Comparison of ENCODE assay signal across 8 mouse cellular contexts in the genomic region with DNA sequence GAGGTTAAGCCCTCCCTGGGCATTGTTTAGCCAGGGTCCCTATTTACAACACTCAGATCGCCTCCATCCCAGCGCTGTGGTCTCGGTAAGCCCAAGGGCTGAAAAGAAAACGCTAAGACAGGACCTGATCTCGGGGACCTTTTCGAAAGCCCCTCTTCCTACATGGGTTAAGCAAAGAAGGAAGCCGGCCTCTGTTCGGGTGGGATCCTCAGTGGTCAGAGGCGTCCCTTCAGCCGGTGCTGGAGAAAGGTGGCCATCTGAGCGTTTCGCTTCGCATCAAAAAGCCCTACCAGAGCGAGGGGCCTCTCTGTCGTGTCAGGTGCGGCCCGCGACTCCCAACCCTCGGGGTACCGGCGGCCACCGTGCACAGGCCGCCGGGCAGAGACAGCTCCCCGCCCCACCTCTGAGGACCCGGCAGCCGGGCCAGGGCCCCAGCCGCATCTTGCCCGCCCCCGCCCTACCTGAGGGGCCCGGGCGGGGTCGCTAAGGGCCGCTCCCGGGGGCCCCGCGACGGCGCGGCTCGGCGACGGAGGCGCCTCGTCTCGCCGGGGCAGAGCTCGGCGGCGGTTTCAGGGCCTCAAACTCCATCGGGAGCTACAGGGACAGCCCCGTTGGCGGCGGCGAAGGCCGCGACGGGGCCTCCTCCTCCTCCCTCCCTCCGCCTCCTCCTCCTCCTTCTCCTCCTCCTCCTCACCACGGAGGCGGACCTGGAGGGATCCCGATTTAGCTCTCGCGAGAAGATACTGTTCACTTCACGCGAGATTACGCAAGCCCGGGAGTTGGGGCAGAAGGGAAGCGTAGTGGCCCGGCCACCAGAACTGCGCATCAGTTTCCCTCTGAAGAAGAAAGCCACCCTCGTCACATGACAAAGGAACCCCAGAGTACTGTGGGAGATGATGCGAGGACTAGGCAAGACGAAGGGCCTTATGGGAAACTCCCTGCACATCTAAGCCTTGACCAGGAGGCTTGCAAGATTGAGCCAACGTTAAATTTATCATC. TPM values are rescaled to one million over a fixed set of nuclear protein-coding genes. Genes with fewer than 3 reads are reported as not detected.
DNase-seq lines count a peak whose midpoint lies in the region; ATAC-seq and TF ChIP-seq lines count a peak whose summit lies in the region.

A gene (minus strand): TSS at position 598 of the 999 bp plus-strand sequence.

- under 1% methylated on average over 54 of the region's 75 CpGs for WGBS in hindbrain, postnatal 0 days

- no peak for TF ChIP-seq CTCF in gastrocnemius, adult 2 months (IDR thresholded peaks at IDR 0.05)
- TF ChIP-seq CTCF in hindbrain, postnatal 0 days (IDR thresholded peaks at IDR 0.05; ENCODE audit: low read depth): no peak
- TF ChIP-seq CTCF in left cerebral cortex, adult 2 months (IDR thresholded peaks at IDR 0.05): no peak; the same call in 1 of the 2 replicates

- H3K9ac ChIP-seq in hindbrain, postnatal 0 days (replicated peaks; ENCODE audit: low read length): peak within 1 kb of the TSS; percentile 98

- no peaks in the 10 kb centered on the region; the same call in 1 of the 2 replicates for H3K36me3 ChIP-seq in hindbrain, postnatal 0 days (ENCODE audit: insufficient read depth, low read length)

- ATAC-seq in common myeloid progenitor, adult 5-6 weeks (replicated peaks; ENCODE audit: low read depth, poor library complexity, severe bottlenecking): peak; percentile 99
- peak; percentile 100 for ATAC-seq in hindbrain, postnatal 0 days
- peak; percentile 96 for ATAC-seq in megakaryocyte, adult 5-6 weeks (ENCODE audit: poor library complexity, severe bottlenecking)

- peaks cover 14% of the 10 kb centered on the region; the same call in 1 of the 2 replicates for H3K4me1 ChIP-seq in hindbrain, postnatal 0 days (ENCODE audit: insufficient read depth, low read length)

- intact Hi-C loops in gastrocnemius, adult 2 months (cut with DNase I): no loop called here
- intact Hi-C loops in left cerebral cortex, adult 2 months (cut with DNase I): loop anchor here (5.0 kb wide), 1 partner anchor 65 kb away; no protein-coding TSS in a partner anchor

- H3K9me3 ChIP-seq in hindbrain, postnatal 0 days (ENCODE audit: low read length): no peaks in the 10 kb centered on the region

- no peaks in the 10 kb centered on the region for H3K27me3 ChIP-seq in hindbrain, postnatal 0 days (ENCODE audit: insufficient read depth, low read length)

- H3K4me2 ChIP-seq in hindbrain, postnatal 0 days (ENCODE audit: low read depth, low read length): peak within 1 kb of the TSS; percentile 66

- H3K27ac ChIP-seq in gastrocnemius, adult 2 months: peak within 1 kb of the TSS; percentile 96
- H3K27ac ChIP-seq in hindbrain, postnatal 0 days: peak within 1 kb of the TSS; percentile 97
- peak within 1 kb of the TSS; percentile 98 for H3K27ac ChIP-seq in left cerebral cortex, adult 2 months

- H3K4me3 ChIP-seq in gastrocnemius, adult 2 months: peak within 1 kb of the TSS; percentile 96
- peak within 1 kb of the TSS; percentile 96 for H3K4me3 ChIP-seq in hindbrain, postnatal 0 days (ENCODE audit: low read length)
- H3K4me3 ChIP-seq in left cerebral cortex, adult 2 months: peak within 1 kb of the TSS; percentile 88

- peak; percentile 98 for DNase-seq in ZHBTc4 (ENCODE audit: low read depth, low spot score)
- DNase-seq in gastrocnemius, adult 2 months: peak; percentile 95
- peak; percentile 98 for DNase-seq in hindbrain, postnatal 0 days (ENCODE audit: low spot score)
- peak; percentile 92 to 94 for DNase-seq in left cerebral cortex, adult 2 months (ENCODE audit: extremely low spot score in 1 of 2, low spot score in 2 of 2)
- DNase-seq in right cerebral cortex, adult 2 months (ENCODE audit: low spot score in 2 of 2): peak; percentile 93 to 95
- DNase-seq in urinary bladder, postnatal 14 days (ENCODE audit: low spot score): peak; percentile 96

RNA-seq across cellular contexts. Expression of the gene that starts here (rescaled TPM):
- total RNA-seq in common myeloid progenitor, adult 5-6 weeks (2017): 36.5 and 40.8 TPM in 2 replicates
- 10 to 100 TPM; 36.0 to 46.3 TPM for total RNA-seq in gastrocnemius, adult 2 months (2021)
- total RNA-seq in hindbrain, postnatal 0 days (2014; rRNA removed): 43.0 and 47.9 TPM in 2 replicates
- 10.7 and 11.3 TPM in 2 replicates for polyA plus RNA-seq in hindbrain, postnatal 0 days (2015; fragmentation: Nextera tagmentation; extraction: Ambion mirVana)
- total RNA-seq in left cerebral cortex, adult 2 months (2021): 10 to 100 TPM; 81.4 to 81.6 TPM
- 30.6 and 31.1 TPM in 2 replicates for total RNA-seq in megakaryocyte, adult 5-6 weeks (2015)
- 37.3 and 42.5 TPM in 2 replicates for total RNA-seq in megakaryocyte, adult 5-6 weeks (2017)

Comparison
In these comparisons a context has a peak if more than half of its experiments do, and no peak if none do; other contexts are left out.
1. Peak in every context shown above with its lines: DNase-seq, ATAC-seq, H3K4me3 ChIP-seq and H3K27ac ChIP-seq.